Comparison of ENCODE assay signal across 10 mouse cellular contexts in genomic region chr2:156732109-156732508, GRCm38 (mm10). TPM values are rescaled to one million over a fixed set of nuclear protein-coding genes. Genes with fewer than 3 reads are reported as not detected.
A peak's percentile ranks its signal among the peaks of the same experiment; 100 is the strongest.
DNase-seq lines count a peak whose midpoint lies in the region; ATAC-seq lines count a peak whose summit lies in the region.
"Had no signal": no experiment of that assay in that cellular context is flagged by ENCODE, and none has a peak within 500 bp of the region (broad histone marks: within the 10 kb centered on the region; RNA-seq: fewer than 3 reads in every experiment).

No protein-coding gene starts in this region.

- 0 out of 2 replicates have a peak overlapping the region, but pooled peaks have one; percentile 16 for H3K27ac ChIP-seq in heart, embryonic 10.5 days
- H3K27ac ChIP-seq in hindbrain, embryonic 14.5 days, result no peak overlapping the region
- H3K27ac ChIP-seq: neural tube, embryonic 12.5 days had no signal

- H3K9me3 ChIP-seq in heart, embryonic 10.5 days, result no peaks in the 10 kb centered on the region
- H3K9me3 ChIP-seq in hindbrain, embryonic 14.5 days (ENCODE audit: control insufficient read depth, low read length), result no peaks in the 10 kb centered on the region
- H3K9me3 ChIP-seq: neural tube, embryonic 12.5 days had no signal

- no peak overlapping the region for H3K4me2 ChIP-seq in hindbrain, embryonic 14.5 days (replicated peaks)
- H3K4me2 ChIP-seq: neural tube, embryonic 12.5 days had no signal

- H3K4me3 ChIP-seq in heart, embryonic 10.5 days, result no peak overlapping the region
- H3K4me3 ChIP-seq in hindbrain, embryonic 14.5 days (replicated peaks; ENCODE audit: low read length), result no peak overlapping the region
- H3K4me3 ChIP-seq: erythroblast, embryonic 14.5 days; neural tube, embryonic 12.5 days had no signal

- H3K27me3 ChIP-seq in heart, embryonic 10.5 days (ENCODE audit: insufficient read depth, poor library complexity, severe bottlenecking), result no peaks in the 10 kb centered on the region
- no peaks in the 10 kb centered on the region for H3K27me3 ChIP-seq in hindbrain, embryonic 14.5 days (ENCODE audit: control insufficient read depth, insufficient read depth, low read length)
- H3K27me3 ChIP-seq: neural tube, embryonic 12.5 days had no signal

- no peak overlapping the region for H3K9ac ChIP-seq in hindbrain, embryonic 14.5 days
- H3K9ac ChIP-seq: neural tube, embryonic 12.5 days had no signal

- DNase-seq in gastrocnemius, adult 18-20 months (ENCODE audit: low spot score), result peak; percentile 88
- DNase-seq in gastrocnemius, postnatal 4 days (ENCODE audit: low spot score in 2 of 2), result no peak
- peak; percentile 52 for DNase-seq in adrenal gland, postnatal 25 days
- DNase-seq in heart, embryonic 10.5 days (ENCODE audit: low spot score), result no peak
- DNase-seq in kidney, postnatal 36 days, result peak; percentile 86 to 94
- DNase-seq in lung, postnatal 25 days (ENCODE audit: low spot score), result peak; percentile 89
- DNase-seq in thymus, postnatal 36 days, result no peak
- no peak for DNase-seq in hindbrain, embryonic 14.5 days (ENCODE audit: low spot score)

- WGBS in heart, embryonic 10.5 days, result 73% methylated on average over 6 of the region's 6 CpGs
- 76% methylated on average over 6 of the region's 6 CpGs for WGBS in hindbrain, embryonic 14.5 days

- H3K36me3 ChIP-seq in heart, embryonic 10.5 days, result no peaks in the 10 kb centered on the region
- peaks cover 14% of the 10 kb centered on the region for H3K36me3 ChIP-seq in hindbrain, embryonic 14.5 days (replicated peaks; ENCODE audit: control insufficient read depth, insufficient read depth)
- H3K36me3 ChIP-seq: neural tube, embryonic 12.5 days had no signal

- ATAC-seq in hindbrain, embryonic 14.5 days (ENCODE audit: low FRiP score), result no peak

- H3K4me1 ChIP-seq in heart, embryonic 10.5 days, result peaks cover 70% of the 10 kb centered on the region
- H3K4me1 ChIP-seq in hindbrain, embryonic 14.5 days (replicated peaks; ENCODE audit: control insufficient read depth, insufficient read depth, low read length), result peaks cover 26% of the 10 kb centered on the region

RNA-seq across cellular contexts. Expression of gene Myl9, which starts 43.1 kb away (rescaled TPM):
- 10 to 100 TPM; 47.9 to 60.8 TPM for total RNA-seq in gastrocnemius, adult 18-20 months (2021)
- 100 to 1,000 TPM; 247 to 265 TPM for total RNA-seq in gastrocnemius, postnatal 4 days (2021)
- 42.3 and 50.9 TPM in 2 replicates for total RNA-seq in adrenal gland, postnatal 25 days (2021)
- 1,471 and 1,998 TPM in 2 replicates for polyA plus RNA-seq in heart, embryonic 10.5 days (2016; fragmentation: Nextera tagmentation; extraction: Ambion mirVana)
- polyA plus RNA-seq in hindbrain, embryonic 14.5 days (2014; fragmentation: Nextera tagmentation; extraction: Ambion mirVana), result 41.4 and 47.1 TPM in 2 replicates

Comparison
In these comparisons a context has a peak if more than half of its experiments do, and no peak if none do; other contexts are left out.
1. DNase-seq: peak in gastrocnemius, adult 18-20 months (single experiment), adrenal gland, postnatal 25 days (single experiment), kidney, postnatal 36 days (2 of 2) and lung, postnatal 25 days (single experiment); none in gastrocnemius, postnatal 4 days (0 of 2), heart, embryonic 10.5 days (single experiment), thymus, postnatal 36 days (0 of 2) and hindbrain, embryonic 14.5 days (single experiment).